Mouse (Mus musculus) urinary bladder, postnatal 36 days (tissue): ENCODE data around the gene Vmn1r130.
"Not testable (repeated sequence)": the region's sequence is repeated elsewhere in the genome, so short reads cannot be mapped to it uniquely, and the experiment has no call there.

ENCODE experiments used
- DNase-seq, 2 experiments: peaks; one replicate each; pipeline ENCODE4 v3.0.0; 2022; ENCODE audit warnings: low spot score in 2 of 2, mixed read lengths in 1 of 2

The Vmn1r130 gene

GRCm38 (mm10) chr7:21511480-21511879 is at the start of gene Vmn1r130:
Gene Vmn1r130 (plus strand): TSS chr7:21511780.
- not testable (repeated sequence) for DNase-seq

GRCm38 (mm10) chr7:21545990-21546389 is 34.4 kb downstream of the Vmn1r130 start, which contains the start of gene Vmn1r131:
Gene Vmn1r131 (minus strand): TSS chr7:21546090.
- DNase-seq: not testable (repeated sequence)
